Mouse (Mus musculus) lung, postnatal 0 days (tissue): ENCODE results near the gene Map3k6.

Source experiments
- CTCF ChIP-seq: IDR thresholded peaks from 2 replicates; pipeline ENCODE4 v1.5.1; 2016; ENCODE audit warnings: antibody characterized with exemption, mild to moderate bottlenecking
- EP300 ChIP-seq: IDR thresholded peaks from 2 replicates; pipeline ENCODE4 v1.6.1; 2016; ENCODE audit warnings: antibody characterized with exemption, mild to moderate bottlenecking, control low read depth

DNA sequence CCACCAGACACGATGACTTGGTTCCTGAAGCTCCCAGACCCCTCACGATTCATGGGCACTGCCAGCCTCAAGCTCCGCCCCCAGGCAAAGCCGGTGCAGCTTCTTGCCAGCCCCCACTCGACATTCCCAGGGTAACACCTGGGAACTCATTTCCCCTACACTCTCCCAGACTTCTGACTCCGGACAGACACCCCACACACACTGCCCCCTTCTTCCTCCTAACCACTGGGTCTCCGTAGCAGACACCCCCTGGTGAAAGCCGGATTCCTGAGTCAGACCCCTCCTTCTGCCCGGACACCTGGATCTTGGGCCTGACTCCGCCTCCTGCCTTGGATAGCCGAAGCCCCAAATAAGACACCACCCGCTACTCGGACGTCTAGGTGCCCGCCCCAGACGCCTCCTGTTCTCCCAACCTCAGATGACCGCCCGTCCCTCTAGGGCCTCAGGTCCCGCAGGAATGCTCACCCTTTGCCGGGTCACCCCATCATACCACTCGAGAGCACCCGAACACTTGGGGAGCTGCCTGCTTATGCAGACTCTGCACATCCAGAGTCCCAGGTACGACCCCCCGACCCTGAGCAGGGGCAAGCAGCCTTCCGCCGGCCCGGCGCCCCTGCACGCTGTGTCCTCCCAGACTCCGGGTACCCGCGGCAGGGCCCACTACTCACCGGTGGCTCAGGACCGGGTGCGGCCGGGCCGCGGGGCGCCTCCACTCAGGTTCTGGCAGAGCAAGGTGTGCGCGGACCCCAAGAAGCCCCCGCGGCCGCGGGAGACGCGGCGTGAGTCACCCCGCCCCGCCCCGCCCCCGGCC, 28.7 kb upstream of the Map3k6 start, which contains the start of the genes Cd164l2 and Gpr3:
- TF ChIP-seq CTCF: no peak
- no peak for TF ChIP-seq EP300
